Mouse (Mus musculus) lung, postnatal 0 days (tissue): ENCODE data around the gene Metap1. TPM values are rescaled to one million over a fixed set of nuclear protein-coding genes. Genes with fewer than 3 reads are reported as not detected.

Experiments
- ATAC-seq: fragments of 200-750 bp; cut with Nextera tagmentation; 2 replicates; pipeline ENCODE4 v1.8.0; 2017; ENCODE audit warnings: moderate library complexity
- DNase-seq: peaks from one replicate; pipeline ENCODE4 v3.0.0-alpha.2; 2016; ENCODE audit warnings: low spot score
- H3K27ac ChIP-seq: fragments of 300-500 bp; sonication (generic); 2 replicates; pipeline ENCODE4 v1.5.1; 2014; ENCODE audit warnings: antibody characterized with exemption, mild to moderate bottlenecking, low read length, mixed read lengths
- H3K27me3 ChIP-seq: fragments of 300-500 bp; sonication (generic); replicated peaks from 2 replicates; pipeline ENCODE4 v1.6.1; 2014; ENCODE audit warnings: low read length, mixed read lengths; ENCODE audit not compliant: insufficient read depth
- H3K36me3 ChIP-seq: fragments of 300-500 bp; sonication (generic); 2 replicates; pipeline ENCODE4 v1.6.1; 2014; ENCODE audit warnings: low read length, mixed read lengths; ENCODE audit not compliant: insufficient read depth
- H3K4me1 ChIP-seq: fragments of 300-500 bp; sonication (generic); 2 replicates; pipeline ENCODE4 v1.6.1; 2014; ENCODE audit warnings: antibody characterized with exemption, low read depth, low read length, mixed read lengths; ENCODE audit not compliant: insufficient read depth
- H3K4me2 ChIP-seq: fragments of 300-500 bp; sonication (generic); replicated peaks from 2 replicates; pipeline ENCODE4 v1.6.1; 2014; ENCODE audit warnings: low read depth, mild to moderate bottlenecking, low read length, moderate library complexity, mixed read lengths
- H3K4me3 ChIP-seq: fragments of 300-500 bp; sonication (generic); 2 replicates; pipeline ENCODE4 v1.5.1; 2014; ENCODE audit warnings: low read depth, low read length
- H3K9ac ChIP-seq: fragments of 300-500 bp; sonication (generic); replicated peaks from 2 replicates; pipeline ENCODE4 v1.6.1; 2014; ENCODE audit warnings: low read depth, mild to moderate bottlenecking
- H3K9me3 ChIP-seq: fragments of 300-500 bp; sonication (generic); 2 replicates; pipeline ENCODE4 v1.6.1; 2016; ENCODE audit warnings: low read length, mixed read lengths
- CTCF ChIP-seq: IDR thresholded peaks from 2 replicates; pipeline ENCODE4 v1.5.1; 2016; ENCODE audit warnings: antibody characterized with exemption, mild to moderate bottlenecking
- EP300 ChIP-seq: IDR thresholded peaks from 2 replicates; pipeline ENCODE4 v1.6.1; 2016; ENCODE audit warnings: antibody characterized with exemption, mild to moderate bottlenecking, control low read depth
- WGBS: fragments of 180-500 bp; shearing (Covaris S2); extraction: QIAGEN DNeasy Blood & Tissue Kit; methylation state at CpG from one replicate; pipeline ENCODE4 v1.1.7; 2014; 5-methylcytosine and 5-hydroxymethylcytosine counted together
- polyA plus RNA-seq: library from polyadenylated mRNA; unstranded; fragments of >200 nt; fragmentation: Nextera tagmentation; extraction: Ambion mirVana; gene quantifications from 2 replicates; pipeline ENCODE4 v1.2.1, GENCODE M21; 2015

The Metap1 gene
- polyA plus RNA-seq, 1 experiment from 2014 or later, result 23.9 TPM

- Histone ChIP-seq H3K27ac (peak within 1 kb of the TSS; percentile 81), H3K4me1 (peaks cover 4% of the 10 kb centered on the region; the same call in 1 of the 2 replicates), H3K4me2 (peak within 1 kb of the TSS; percentile 82), H3K36me3 (0 out of 2 replicates have a peak, but pooled peaks cover 8% of the 10 kb centered on the region), H3K9ac (peak within 1 kb of the TSS; percentile 81), H3K4me3 (peak within 1 kb of the TSS; percentile 88), H3K9me3 (no peaks in the 10 kb centered on the region), H3K27me3 (no peaks in the 10 kb centered on the region)
- WGBS, result 2% methylated on average over 83 of the region's 86 CpGs
- DNase-seq, result peak; percentile 96
- TF ChIP-seq EP300 (no peak), CTCF (peak; percentile 41; the same call in 1 of the 2 replicates)
- peak; percentile 100 for ATAC-seq
Measured at GRCm38 (mm10) chr3:138442612-138443464, 46.5 kb downstream of the Metap1 start, which contains the start of gene Adh5. Gene Adh5 (plus strand): TSS chr3:138443093.

- H3K4me3 ChIP-seq, result peak overlapping the region; percentile 88
- no peaks in the 10 kb centered on the region for H3K27me3 ChIP-seq
- DNase-seq (peak; percentile 44), ATAC-seq (no peak; the same call in 1 of the 2 replicates)
- peaks cover 4% of the 10 kb centered on the region; the same call in 1 of the 2 replicates for H3K4me1 ChIP-seq
- no peak for TF ChIP-seq EP300
- TF ChIP-seq CTCF, result peak; percentile 17; the same call in 1 of the 2 replicates
- H3K9me3 ChIP-seq, result no peaks in the 10 kb centered on the region
- H3K36me3 ChIP-seq, result 0 out of 2 replicates have a peak, but pooled peaks cover 8% of the 10 kb centered on the region
- peak overlapping the region; percentile 82 for H3K4me2 ChIP-seq
- WGBS, result 3% methylated on average over 9 of the region's 9 CpGs
- H3K9ac ChIP-seq, result no peak overlapping the region
- peak overlapping the region; percentile 76 for H3K27ac ChIP-seq
Measured at GRCm38 (mm10) chr3:138442203-138442602, 47.1 kb downstream of the Metap1 start.

GRCm38 (mm10) chr3:138438716-138439115 is 50.6 kb downstream of the Metap1 start:
- TF ChIP-seq EP300 (no peak), CTCF (no peak)
- 65% methylated on average over 3 of the region's 3 CpGs for WGBS
- Histone ChIP-seq H3K4me1 (peaks cover 4% of the 10 kb centered on the region; the same call in 1 of the 2 replicates), H3K4me2 (no peak overlapping the region), H3K27me3 (no peaks in the 10 kb centered on the region), H3K27ac (no peak overlapping the region), H3K9ac (no peak overlapping the region), H3K4me3 (no peak overlapping the region), H3K9me3 (no peaks in the 10 kb centered on the region), H3K36me3 (no peaks in the 10 kb centered on the region)
- ATAC-seq, result no peak
- no peak for DNase-seq

- WGBS, result 62% methylated on average over 2 of the region's 2 CpGs
- TF ChIP-seq EP300 (no peak), CTCF (peak; percentile 65)
- no peaks in the 10 kb centered on the region for H3K9me3 ChIP-seq
- no peaks in the 10 kb centered on the region; the same call in 1 of the 2 replicates for H3K4me1 ChIP-seq
- no peaks in the 10 kb centered on the region for H3K27me3 ChIP-seq
- DNase-seq (peak; percentile 52), ATAC-seq (no peak)
- H3K4me2 ChIP-seq, result no peak overlapping the region
- no peaks in the 10 kb centered on the region for H3K36me3 ChIP-seq
- no peak overlapping the region for H3K4me3 ChIP-seq
- H3K9ac ChIP-seq, result no peak overlapping the region
- H3K27ac ChIP-seq, result no peak overlapping the region
Measured at GRCm38 (mm10) chr3:138431835-138432234, 57.5 kb downstream of the Metap1 start.

GRCm38 (mm10) chr3:138430360-138430976 is 58.8 kb downstream of the Metap1 start:
- no peak overlapping the region for H3K27ac ChIP-seq
- H3K4me1 ChIP-seq, result no peaks in the 10 kb centered on the region; the same call in 1 of the 2 replicates
- H3K9me3 ChIP-seq, result no peaks in the 10 kb centered on the region
- no peak overlapping the region for H3K4me2 ChIP-seq
- H3K9ac ChIP-seq, result no peak overlapping the region
- TF ChIP-seq EP300 (no peak), CTCF (no peak)
- H3K27me3 ChIP-seq, result no peaks in the 10 kb centered on the region
- H3K4me3 ChIP-seq, result no peak overlapping the region
- no peaks in the 10 kb centered on the region for H3K36me3 ChIP-seq
- WGBS, result 37% methylated on average over 6 of the region's 6 CpGs
- no peak for ATAC-seq
- no peak for DNase-seq

- no peak for DNase-seq
- Histone ChIP-seq H3K27me3 (no peaks in the 10 kb centered on the region), H3K9me3 (no peaks in the 10 kb centered on the region), H3K27ac (no peak overlapping the region), H3K4me1 (no peaks in the 10 kb centered on the region), H3K4me2 (no peak overlapping the region), H3K36me3 (no peaks in the 10 kb centered on the region), H3K4me3 (no peak overlapping the region), H3K9ac (no peak overlapping the region)
- TF ChIP-seq CTCF (no peak), EP300 (no peak)
- no peak for ATAC-seq
- 73% methylated on average over 4 of the region's 4 CpGs for WGBS
Measured at GRCm38 (mm10) chr3:138424247-138424646, 65.1 kb downstream of the Metap1 start.
